Mouse (Mus musculus) embryonic fibroblast, embryonic 13.5 days (primary cell): ENCODE results near the gene Crtc1.

Source experiments
- CTCF ChIP-seq: IDR thresholded peaks from 2 replicates; pipeline ENCODE4 v1.5.1; 2011; ENCODE audit warnings: mild to moderate bottlenecking, control low read depth, low read length, moderate library complexity, borderline replicate concordance; ENCODE audit not compliant: insufficient read depth
- POLR2A ChIP-seq: IDR thresholded peaks from 2 replicates; pipeline ENCODE4 v1.6.1; 2011; ENCODE audit warnings: low read depth, mild to moderate bottlenecking, control low read depth, low read length, moderate library complexity

DNA sequence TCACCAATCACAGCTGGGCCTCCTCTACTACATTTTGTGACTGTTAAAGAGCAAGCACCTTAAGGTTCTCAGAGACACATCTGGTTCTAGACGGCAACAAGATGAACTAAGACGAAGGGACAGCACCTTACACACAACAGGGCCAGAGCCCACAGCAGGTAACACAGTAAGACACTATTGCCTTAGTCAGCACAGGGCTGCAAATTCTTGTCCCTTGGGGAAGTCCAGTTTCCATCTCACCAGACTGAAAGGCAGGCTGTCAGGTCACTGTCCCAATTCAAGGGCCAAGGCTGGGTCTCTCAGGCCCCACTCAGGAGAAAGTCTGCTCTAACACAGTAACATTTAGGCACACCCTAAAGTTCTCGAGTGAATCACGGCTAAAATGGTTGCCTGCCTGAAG is 91.9 kb downstream of the Crtc1 start:
- TF ChIP-seq POLR2A: no peak
- no peak for TF ChIP-seq CTCF
